In the genomic region with DNA sequence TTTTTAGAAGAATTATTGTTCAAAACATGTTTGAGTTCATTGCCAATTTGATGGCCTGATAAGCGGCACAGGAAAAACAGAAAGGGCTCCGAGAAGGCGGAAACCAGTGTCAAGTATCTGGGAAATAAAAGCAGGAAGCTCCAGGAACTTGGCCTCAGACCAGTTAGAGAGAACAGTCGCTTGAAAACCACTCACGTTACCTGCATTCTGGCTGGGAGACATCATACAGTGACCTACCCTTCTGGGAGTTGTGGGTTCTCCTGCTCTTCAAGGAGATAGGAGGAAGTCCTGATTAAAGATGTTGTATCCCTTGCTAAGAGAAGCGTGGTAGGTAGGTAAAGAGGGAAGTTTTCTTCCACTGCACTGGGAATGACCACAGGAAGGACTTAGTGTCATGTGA, we compare ENCODE assay signal across 11 mouse cellular contexts. TPM values are rescaled to one million over a fixed set of nuclear protein-coding genes. Genes with fewer than 3 reads are reported as not detected.
DNase-seq lines count a peak whose midpoint lies in the region; ATAC-seq and TF ChIP-seq lines count a peak whose summit lies in the region.
"Had no signal": no experiment of that assay in that cellular context is flagged by ENCODE, and none has a peak within 500 bp of the region (broad histone marks: within the 10 kb centered on the region; RNA-seq: fewer than 3 reads in every experiment).

No protein-coding gene starts in this region.

- peaks cover 3% of the 10 kb centered on the region; the same call in 1 of the 2 replicates for H3K36me3 ChIP-seq in limb, embryonic 13.5 days
- H3K36me3 ChIP-seq in limb, embryonic 10.5 days, result no peaks in the 10 kb centered on the region
- H3K36me3 ChIP-seq in heart, postnatal 0 days (replicated peaks; ENCODE audit: control insufficient read depth, insufficient read depth, low read length), result no peaks in the 10 kb centered on the region
- no peaks in the 10 kb centered on the region for H3K36me3 ChIP-seq in liver, embryonic 15.5 days (replicated peaks)

- no peaks in the 10 kb centered on the region for H3K27me3 ChIP-seq in limb, embryonic 13.5 days
- no peaks in the 10 kb centered on the region for H3K27me3 ChIP-seq in limb, embryonic 10.5 days (ENCODE audit: low read depth, poor library complexity, severe bottlenecking)
- no peaks in the 10 kb centered on the region for H3K27me3 ChIP-seq in heart, postnatal 0 days (ENCODE audit: control insufficient read depth, insufficient read depth, low read length)
- H3K27me3 ChIP-seq in liver, embryonic 15.5 days, result no peaks in the 10 kb centered on the region

- no peak overlapping the region for H3K4me3 ChIP-seq in limb, embryonic 13.5 days
- no peak overlapping the region for H3K4me3 ChIP-seq in limb, embryonic 10.5 days
- no peak overlapping the region for H3K4me3 ChIP-seq in heart, postnatal 0 days (ENCODE audit: low read depth, low read length)
- H3K4me3 ChIP-seq in liver, embryonic 15.5 days (replicated peaks), result no peak overlapping the region

- 70% methylated on average over 6 of the region's 6 CpGs for WGBS in limb, embryonic 13.5 days
- 81% methylated on average over 6 of the region's 6 CpGs for WGBS in limb, embryonic 10.5 days
- 59% methylated on average over 6 of the region's 6 CpGs for WGBS in heart, postnatal 0 days
- WGBS in liver, embryonic 15.5 days (ENCODE audit: insufficient replicate concordance), result 36% methylated on average over 6 of the region's 6 CpGs

- no peak overlapping the region for H3K9ac ChIP-seq in limb, embryonic 13.5 days
- no peak overlapping the region for H3K9ac ChIP-seq in heart, postnatal 0 days (replicated peaks; ENCODE audit: low read depth, low read length)
- no peak overlapping the region for H3K9ac ChIP-seq in liver, embryonic 15.5 days
- H3K9ac ChIP-seq: forebrain, postnatal 0 days had no signal

- no peak for TF ChIP-seq EP300 in heart, postnatal 0 days (IDR thresholded peaks at IDR 0.05; ENCODE audit: low read depth)

- ATAC-seq in limb, embryonic 13.5 days (ENCODE audit: low FRiP score, low read depth), result no peak
- no peak for ATAC-seq in heart, postnatal 0 days (ENCODE audit: insufficient read depth, low read depth)
- ATAC-seq in liver, embryonic 15.5 days (ENCODE audit: insufficient read depth), result no peak
- ATAC-seq: forebrain, postnatal 0 days had no signal

- H3K27ac ChIP-seq in limb, embryonic 13.5 days, result peak overlapping the region; percentile 16; the same call in 1 of the 2 replicates
- no peak overlapping the region for H3K27ac ChIP-seq in limb, embryonic 10.5 days
- H3K27ac ChIP-seq in heart, postnatal 0 days (ENCODE audit: low read depth), result peak overlapping the region; percentile 41
- H3K27ac ChIP-seq in liver, embryonic 15.5 days (replicated peaks), result no peak overlapping the region

- H3K4me1 ChIP-seq in limb, embryonic 13.5 days, result peaks cover 64% of the 10 kb centered on the region
- peaks cover 30% of the 10 kb centered on the region for H3K4me1 ChIP-seq in limb, embryonic 10.5 days
- H3K4me1 ChIP-seq in heart, postnatal 0 days (ENCODE audit: control insufficient read depth, insufficient read depth), result peaks cover 21% of the 10 kb centered on the region
- H3K4me1 ChIP-seq in liver, embryonic 15.5 days (replicated peaks), result peaks cover 42% of the 10 kb centered on the region

- H3K9me3 ChIP-seq in limb, embryonic 13.5 days, result no peaks in the 10 kb centered on the region
- no peaks in the 10 kb centered on the region for H3K9me3 ChIP-seq in limb, embryonic 10.5 days (replicated peaks)
- H3K9me3 ChIP-seq in heart, postnatal 0 days (replicated peaks; ENCODE audit: control insufficient read depth, low read length), result no peaks in the 10 kb centered on the region
- H3K9me3 ChIP-seq in liver, embryonic 15.5 days (replicated peaks), result no peaks in the 10 kb centered on the region

- DNase-seq in heart, adult 11 months, result peak; percentile 95
- no peak for DNase-seq in heart, postnatal 10 days
- DNase-seq in limb, embryonic 10.5 days (ENCODE audit: low spot score), result no peak
- peak; percentile 37 for DNase-seq in heart, postnatal 0 days (ENCODE audit: low spot score)
- no peak for DNase-seq in urinary bladder, postnatal 14 days (ENCODE audit: low spot score)
- no peak for DNase-seq in left cerebral cortex, adult 11 months (ENCODE audit: low spot score)
- DNase-seq: cerebellum, postnatal 36 days; forebrain, postnatal 0 days; thymus, postnatal 36 days had no signal

- TF ChIP-seq CTCF in heart, postnatal 0 days (IDR thresholded peaks at IDR 0.05; ENCODE audit: low read depth), result no peak

- H3K4me2 ChIP-seq in limb, embryonic 13.5 days (replicated peaks), result no peak overlapping the region
- 0 out of 2 replicates have a peak overlapping the region, but pooled peaks have one; percentile 5 for H3K4me2 ChIP-seq in heart, postnatal 0 days (ENCODE audit: low read depth, low read length)
- H3K4me2 ChIP-seq in liver, embryonic 15.5 days, result peak overlapping the region; percentile 38

- intact Hi-C loops in heart, postnatal 10 days (cut with DNase I), result loop anchor here (1.0 to 5.0 kb wide), 2 partner anchors 43 to 118 kb away; no protein-coding TSS in a partner anchor

RNA-seq across cellular contexts. Expression of a gene that starts 44.7 kb away (rescaled TPM):
- 10 to 100 TPM; 44.8 to 47.1 TPM for total RNA-seq in heart, postnatal 10 days (2021)
- polyA plus RNA-seq in limb, embryonic 13.5 days (2015; fragmentation: Nextera tagmentation; extraction: Ambion mirVana), result 7.0 and 7.4 TPM in 2 replicates
- polyA plus RNA-seq in limb, embryonic 10.5 days (2016; fragmentation: Nextera tagmentation; extraction: Ambion mirVana), result 1.8 and 2.2 TPM in 2 replicates
- total RNA-seq in heart, postnatal 0 days (2014; rRNA removed; ENCODE audit: low replicate concordance), result 36.1 and 47.5 TPM in 2 replicates
- polyA plus RNA-seq in heart, postnatal 0 days (2015; fragmentation: Nextera tagmentation; extraction: Ambion mirVana), result 3.1 and 3.3 TPM in 2 replicates
- polyA plus RNA-seq in liver, embryonic 15.5 days (2015; fragmentation: Nextera tagmentation; extraction: Ambion mirVana), result 0.63 and 0.96 TPM in 2 replicates

Comparison
In these comparisons a context has a peak if more than half of its experiments do, and no peak if none do; other contexts are left out.
1. DNase-seq: peak in heart, adult 11 months (single experiment) and heart, postnatal 0 days (single experiment); none in heart, postnatal 10 days (0 of 2), limb, embryonic 10.5 days (single experiment), urinary bladder, postnatal 14 days (single experiment) and left cerebral cortex, adult 11 months (single experiment).
2. H3K27ac ChIP-seq: peak in limb, embryonic 13.5 days (single experiment) and heart, postnatal 0 days (single experiment); none in limb, embryonic 10.5 days (single experiment) and liver, embryonic 15.5 days (single experiment).